Mouse (Mus musculus) MEL (cell line): ENCODE measurements around the gene St6galnac4. TPM values are rescaled to one million over a fixed set of nuclear protein-coding genes. Genes with fewer than 3 reads are reported as not detected.

ENCODE experiments used
- DNase-seq: peaks from one replicate; pipeline ENCODE4 v3.0.0; 2011; ENCODE audit warnings: low read depth, low spot score
- H3K27ac ChIP-seq: 2 replicates; pipeline ENCODE4 v1.5.1; 2012; ENCODE audit warnings: low read depth, mild to moderate bottlenecking, control low read depth, low read length, moderate library complexity; ENCODE audit not compliant: control insufficient read depth
- H3K27me3 ChIP-seq, 2 experiments: fragments of 150-350 bp in 1 of 2; sonication (generic) in 1 of 2; 2 replicates each; pipeline ENCODE4 v1.6.1; 2012; ENCODE audit warnings: low read length in 2 of 2, mild to moderate bottlenecking in 2 of 2, improper control_type of control experiment in 1 of 2, moderate library complexity in 1 of 2; ENCODE audit not compliant: insufficient read depth in 2 of 2, control insufficient read depth in 1 of 2
- H3K36me3 ChIP-seq, 2 experiments: 2 replicates each; pipeline ENCODE4 v1.6.1; 2012 to 2014; ENCODE audit warnings: low read length in 2 of 2, improper control_type of control experiment in 1 of 2, inconsistent platforms in 1 of 2, mild to moderate bottlenecking in 1 of 2; ENCODE audit not compliant: insufficient read depth in 2 of 2, control insufficient read depth in 1 of 2
- H3K4me1 ChIP-seq, 2 experiments: fragments of 150-350 bp in 1 of 2; sonication (generic) in 1 of 2; 2 replicates each; pipeline ENCODE4 v1.6.1; 2012; ENCODE audit warnings: low read length in 2 of 2, improper control_type of control experiment in 1 of 2, mild to moderate bottlenecking in 1 of 2; ENCODE audit not compliant: insufficient read depth in 2 of 2, control insufficient read depth in 1 of 2
- H3K4me3 ChIP-seq, 2 experiments: fragments of 150-350 bp in 1 of 2; sonication (generic) in 1 of 2; 2 replicates each; pipeline ENCODE4 v1.5.1; 2012; ENCODE audit warnings: low read depth in 2 of 2, low read length in 2 of 2, mild to moderate bottlenecking in 2 of 2, moderate library complexity in 2 of 2, control low read depth in 1 of 2, improper control_type of control experiment in 1 of 2; ENCODE audit not compliant: control insufficient read depth in 1 of 2, insufficient read depth in 1 of 2
- H3K79me2 ChIP-seq: 2 replicates; pipeline ENCODE4 v1.6.1; 2012; ENCODE audit warnings: mild to moderate bottlenecking, low read length, moderate library complexity; ENCODE audit not compliant: control insufficient read depth, poor library complexity, insufficient read depth
- H3K9ac ChIP-seq: 2 replicates; pipeline ENCODE4 v1.6.1; 2012; ENCODE audit warnings: low read depth, mild to moderate bottlenecking, control low read depth, low read length, moderate library complexity; ENCODE audit not compliant: control insufficient read depth, poor library complexity, severe bottlenecking
- H3K9me3 ChIP-seq: fragments of 150-350 bp; sonication (generic); replicated peaks from 2 replicates; pipeline ENCODE4 v1.6.1; 2012; ENCODE audit warnings: mild to moderate bottlenecking, low read length, improper control_type of control experiment, moderate library complexity; ENCODE audit not compliant: insufficient read depth
- BHLHE40 ChIP-seq: IDR thresholded peaks from 2 replicates; pipeline ENCODE4 v1.6.1; 2012; ENCODE audit warnings: low read depth, mild to moderate bottlenecking, inconsistent platforms, low read length, improper control_type of control experiment, borderline replicate concordance
- CHD1 ChIP-seq: IDR thresholded peaks from 2 replicates; pipeline ENCODE4 v1.6.1; 2012; ENCODE audit warnings: low read depth, mild to moderate bottlenecking, inconsistent platforms, low read length, improper control_type of control experiment
- CHD2 ChIP-seq: IDR thresholded peaks from 2 replicates; pipeline ENCODE4 v1.6.1; 2011; ENCODE audit warnings: low read length, improper control_type of control experiment
- ETS1 ChIP-seq: IDR thresholded peaks from 2 replicates; pipeline ENCODE4 v1.6.1; 2012; ENCODE audit warnings: low read depth, mild to moderate bottlenecking, inconsistent platforms, low read length, improper control_type of control experiment, moderate library complexity
- GABPA ChIP-seq: IDR thresholded peaks from 2 replicates; pipeline ENCODE4 v1.6.1; 2012; ENCODE audit warnings: low read depth, mild to moderate bottlenecking, inconsistent platforms, low read length, improper control_type of control experiment, moderate library complexity
- HCFC1 ChIP-seq: IDR thresholded peaks from 2 replicates; pipeline ENCODE4 v1.6.1; 2012; ENCODE audit warnings: low read depth, mild to moderate bottlenecking, inconsistent platforms, low read length, improper control_type of control experiment, moderate library complexity
- JUND ChIP-seq: IDR thresholded peaks from 2 replicates; pipeline ENCODE4 v1.6.1; 2011; ENCODE audit warnings: low read depth, mild to moderate bottlenecking, improper control_type of control experiment, low read length
- MAFK ChIP-seq: IDR thresholded peaks from 2 replicates; pipeline ENCODE4 v1.6.1; 2011; ENCODE audit warnings: low read depth, mild to moderate bottlenecking, low read length, improper control_type of control experiment, borderline replicate concordance
- MAX ChIP-seq: IDR thresholded peaks from 2 replicates; pipeline ENCODE4 v1.6.1; 2011; ENCODE audit warnings: low read length, improper control_type of control experiment
- MXI1 ChIP-seq: IDR thresholded peaks from 2 replicates; pipeline ENCODE4 v1.6.1; 2011; ENCODE audit warnings: mild to moderate bottlenecking, low read depth, low read length, improper control_type of control experiment
- MYB ChIP-seq: IDR thresholded peaks from 2 replicates; pipeline ENCODE4 v1.6.1; 2011; ENCODE audit warnings: mild to moderate bottlenecking, low read depth, low read length, improper control_type of control experiment
- NRF1 ChIP-seq: IDR thresholded peaks from 2 replicates; pipeline ENCODE4 v1.6.1; 2014; ENCODE audit warnings: low read depth, mild to moderate bottlenecking, inconsistent platforms, low read length, improper control_type of control experiment, moderate library complexity; ENCODE audit not compliant: poor library complexity, insufficient read depth, severe bottlenecking
- POLR2AphosphoS2 ChIP-seq: IDR thresholded peaks from 2 replicates; pipeline ENCODE4 v1.6.1; 2011; ENCODE audit warnings: low read length, improper control_type of control experiment
- POLR2AphosphoS5 ChIP-seq: IDR thresholded peaks from 2 replicates; pipeline ENCODE4 v1.6.1; 2012; ENCODE audit warnings: low read depth, borderline replicate concordance, mild to moderate bottlenecking, inconsistent platforms, low read length, moderate library complexity, mixed read lengths
- RAD21 ChIP-seq: IDR thresholded peaks from 2 replicates; pipeline ENCODE4 v1.6.1; 2011; ENCODE audit warnings: mild to moderate bottlenecking, low read depth, low read length, improper control_type of control experiment
- RCOR1 ChIP-seq: IDR thresholded peaks from 2 replicates; pipeline ENCODE4 v1.6.1; 2012; ENCODE audit warnings: low read depth, mild to moderate bottlenecking, inconsistent platforms, low read length, improper control_type of control experiment
- SIN3A ChIP-seq: IDR thresholded peaks from 2 replicates; pipeline ENCODE4 v1.6.1; 2012; ENCODE audit warnings: low read length, improper control_type of control experiment, inconsistent platforms
- TAL1 ChIP-seq: IDR thresholded peaks from 2 replicates; pipeline ENCODE4 v1.6.1; 2012; ENCODE audit warnings: mild to moderate bottlenecking, inconsistent platforms, low read length, moderate library complexity, mixed read lengths
- TBP ChIP-seq: IDR thresholded peaks from 2 replicates; pipeline ENCODE4 v1.8.0; 2011; ENCODE audit warnings: low read depth, low read length, improper control_type of control experiment
- TCF12 ChIP-seq: IDR thresholded peaks from 2 replicates; pipeline ENCODE4 v1.6.1; 2014; ENCODE audit warnings: low read depth, mild to moderate bottlenecking, inconsistent platforms, low read length, improper control_type of control experiment, moderate library complexity
- ZC3H11A ChIP-seq: IDR thresholded peaks from 2 replicates; pipeline ENCODE4 v1.6.1; 2012; ENCODE audit warnings: low read depth, mild to moderate bottlenecking, inconsistent platforms, low read length, improper control_type of control experiment
- ZKSCAN1 ChIP-seq: IDR thresholded peaks from 2 replicates; pipeline ENCODE4 v1.6.1; 2012; ENCODE audit warnings: low read depth, mild to moderate bottlenecking, inconsistent platforms, low read length, improper control_type of control experiment, moderate library complexity
- polyA plus RNA-seq, 2 experiments: library from polyadenylated mRNA; stranded (reverse) in 1 of 2; unstranded in 1 of 2; fragments of >175 nt in 1 of 2; fragments of >200 nt in 1 of 2; gene quantifications; 2 replicates each; pipeline versions ENCODE4 v1.2.1 to v1.2.4; 2012; ENCODE audit warnings: low replicate concordance in 2 of 2, low read depth in 1 of 2; ENCODE audit not compliant: insufficient read length in 2 of 2, insufficient read depth in 1 of 2, missing spikeins in 1 of 2
- total RNA-seq: library from RNA; depleted of rRNA; stranded (reverse); fragments of 300-350 nt; gene quantifications from 2 replicates; pipeline ENCODE4 v1.2.3, GENCODE M21; 2012

St6galnac4 gene
- total and polyA plus RNA-seq, 3 experiments, result 58.3 to 109 TPM; not detected in 1

- H3K9ac ChIP-seq, result no peak overlapping the region
- H3K9me3 ChIP-seq, result no peaks in the 10 kb centered on the region
- TF ChIP-seq TAL1 (no peak), ZKSCAN1 (no peak), MAFK (no peak), POLR2AphosphoS5 (no peak), RCOR1 (no peak), JUND (no peak), TCF12 (no peak), ETS1 (no peak), RAD21 (no peak), ZC3H11A (no peak), POLR2AphosphoS2 (no peak), TBP (no peak), NRF1 (no peak), CHD2 (no peak), BHLHE40 (no peak), MXI1 (no peak)
- no peak overlapping the region for H3K4me3 ChIP-seq
- no peak overlapping the region for H3K27ac ChIP-seq
- no peaks in the 10 kb centered on the region for H3K79me2 ChIP-seq
- DNase-seq, result no peak
- H3K27me3 ChIP-seq, result no peaks in the 10 kb centered on the region
- no peaks in the 10 kb centered on the region; a peak in 1 of 4 replicates for H3K4me1 ChIP-seq
- no peaks in the 10 kb centered on the region for H3K36me3 ChIP-seq
Measured at GRCm38 (mm10) chr2:32633660-32634059, 46.8 kb downstream of the St6galnac4 start.

GRCm38 (mm10) chr2:32634277-32635105, 47.6 kb downstream of the St6galnac4 start:
- Histone ChIP-seq H3K36me3 (no peaks in the 10 kb centered on the region), H3K79me2 (no peaks in the 10 kb centered on the region), H3K27ac (no peak overlapping the region), H3K9me3 (no peaks in the 10 kb centered on the region), H3K9ac (no peak overlapping the region), H3K27me3 (no peaks in the 10 kb centered on the region), H3K4me3 (no peak overlapping the region), H3K4me1 (no peaks in the 10 kb centered on the region; a peak in 1 of 4 replicates)
- DNase-seq, result no peak
- TF ChIP-seq SIN3A (no peak), CHD1 (no peak), HCFC1 (no peak), MAX (no peak), MAFK (no peak), CHD2 (no peak), GABPA (no peak), MYB (no peak)
